Mouse (Mus musculus) mesoderm, embryonic 11.5 days (tissue): ENCODE measurements around the gene Tmem147.

Source experiments
- DNase-seq: peaks from one replicate; pipeline ENCODE4 v3.0.0-alpha.2; 2012; ENCODE audit warnings: low read depth, low spot score

Gene Tmem147

GRCm38 (mm10) chr7:30728214-30728613 lies 1.1 kb downstream of the Tmem147 start:
- no peak for DNase-seq

DNA sequence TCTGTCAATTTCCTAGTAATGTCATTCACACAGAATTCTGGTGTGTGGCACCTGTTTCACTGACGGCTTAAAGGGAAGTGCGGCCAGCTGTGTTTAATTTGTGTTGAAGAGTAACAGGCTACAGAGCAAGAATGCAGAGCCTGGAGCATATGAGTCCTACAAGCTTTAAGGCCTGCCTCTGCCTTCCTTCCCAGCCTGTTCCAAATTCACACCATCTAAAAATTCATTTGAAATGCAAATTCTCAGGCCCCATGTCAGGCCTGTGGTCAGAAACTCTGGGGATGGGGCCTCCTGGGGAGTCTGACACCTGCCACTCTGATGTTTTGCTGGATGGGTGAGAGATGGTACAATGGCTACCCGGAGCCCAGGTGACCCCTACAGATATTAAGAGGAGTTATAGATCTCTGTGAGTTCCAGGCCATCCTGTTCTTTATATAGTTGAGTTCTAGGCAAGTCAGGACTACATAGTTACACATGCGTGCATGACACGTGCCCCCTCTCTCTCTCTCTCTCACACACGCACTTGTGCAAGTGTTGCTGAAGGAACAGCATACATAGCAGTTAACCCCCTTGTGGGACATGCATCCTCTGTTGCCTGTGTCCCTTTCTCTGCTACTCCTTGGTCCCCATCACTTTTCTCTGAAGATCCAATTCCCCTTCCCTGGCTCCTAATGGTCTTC lies 5.9 kb downstream of the Tmem147 start:
- no peak for DNase-seq

GRCm38 (mm10) chr7:30721286-30721685 lies 8.1 kb downstream of the Tmem147 start:
- no peak for DNase-seq

GRCm38 (mm10) chr7:30719669-30720068 lies 9.7 kb downstream of the Tmem147 start:
- no peak for DNase-seq

- no peak for DNase-seq
These were observed 11.7 kb downstream of the Tmem147 start for GRCm38 (mm10) chr7:30717716-30718046.

- DNase-seq: peak; percentile 93
These were observed 12.2 kb downstream of the Tmem147 start for GRCm38 (mm10) chr7:30717006-30717715.

DNA sequence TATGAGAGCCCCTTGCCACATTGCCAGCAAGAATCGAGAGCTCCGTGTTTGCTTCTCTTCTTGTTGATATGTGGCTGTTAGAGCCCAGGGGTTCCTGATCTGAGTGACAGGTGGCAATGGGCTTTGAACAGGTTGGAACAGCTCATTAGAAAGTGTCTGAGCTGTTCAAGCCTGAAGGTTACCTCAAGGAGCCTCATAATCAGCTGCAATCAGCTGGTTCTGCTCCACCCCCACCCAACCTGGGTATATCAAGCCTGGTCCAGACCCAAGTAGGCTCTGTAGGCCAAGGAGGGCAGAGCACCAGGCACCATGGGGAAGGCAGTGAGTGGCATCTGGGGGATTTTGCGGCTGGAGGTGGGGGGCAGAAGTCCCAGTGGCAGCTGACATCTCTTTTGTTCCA lies 17.4 kb downstream of the Tmem147 start, which contains the start of gene Atp4a:
TSS of gene Atp4a (plus strand) at position 268 of the 400 bp plus-strand sequence.
- DNase-seq: no peak

- DNase-seq: no peak
These were observed 21.9 kb downstream of the Tmem147 start for GRCm38 (mm10) chr7:30707441-30707840.

- DNase-seq: no peak
These were observed 23.0 kb downstream of the Tmem147 start for GRCm38 (mm10) chr7:30706214-30706882.

DNA sequence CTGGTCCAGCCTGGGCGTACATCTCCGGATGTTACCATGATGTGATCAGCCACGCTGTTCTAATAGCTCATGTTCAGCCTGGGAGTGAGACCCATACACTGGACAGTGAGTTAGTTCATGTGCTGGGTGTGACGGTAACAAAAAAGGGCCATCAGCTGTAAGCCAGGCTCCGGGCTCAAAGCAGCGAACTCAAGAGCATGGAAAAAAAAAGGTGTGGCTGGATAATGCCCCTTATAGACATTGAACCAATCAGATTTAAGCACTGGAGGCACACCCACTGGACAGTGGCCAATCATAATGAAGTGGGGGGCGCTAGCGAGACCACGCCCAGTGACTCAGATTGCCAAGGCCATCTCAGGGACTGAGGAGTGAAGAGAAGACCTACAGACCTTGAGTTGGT lies 30.8 kb downstream of the Tmem147 start, which contains the start of gene 2200002J24Rik:
TSS of gene 2200002J24Rik (plus strand) at position 338 of the 400 bp plus-strand sequence.
- no peak for DNase-seq

DNA sequence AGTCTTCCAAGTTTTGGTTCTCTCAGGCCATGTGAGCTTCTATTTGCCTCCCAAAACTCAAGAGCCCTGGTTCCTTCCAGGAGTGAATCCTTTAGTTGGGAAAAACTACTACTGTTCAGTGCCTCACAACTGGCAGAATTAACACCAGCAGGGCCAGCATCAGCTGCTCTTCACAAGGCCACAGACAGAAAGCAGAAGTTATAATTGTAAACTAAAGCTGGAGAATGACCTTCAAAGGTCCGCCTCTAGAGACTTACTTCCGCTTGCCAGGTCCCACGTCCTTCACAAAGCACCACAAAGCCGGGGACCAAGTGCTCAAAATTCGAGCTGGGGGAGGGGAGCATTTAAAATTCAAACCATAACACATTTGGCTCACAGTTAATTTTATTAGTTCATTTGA lies 31.2 kb downstream of the Tmem147 start:
- no peak for DNase-seq

GRCm38 (mm10) chr7:30688325-30688724 lies 41.0 kb downstream of the Tmem147 start:
- no peak for DNase-seq

DNA sequence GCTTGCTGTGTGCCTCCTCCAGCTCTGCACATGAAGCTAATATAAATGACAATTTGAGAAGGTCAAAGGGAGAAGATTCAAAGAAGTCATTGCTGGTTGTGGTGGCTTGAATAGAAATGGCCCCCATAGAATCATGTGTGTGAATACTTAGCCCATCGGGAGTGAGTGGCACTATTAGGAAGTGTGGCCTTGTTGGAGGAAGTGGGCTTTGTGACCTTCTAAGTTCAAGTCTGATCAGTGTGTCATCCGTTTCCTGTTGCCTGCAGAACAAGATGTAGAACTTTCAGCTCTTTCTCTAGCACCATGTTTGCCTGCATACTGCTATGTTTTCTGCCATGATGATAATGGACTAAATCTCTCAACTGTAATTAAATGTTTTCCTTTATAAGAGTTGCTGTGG lies 45.9 kb downstream of the Tmem147 start:
- DNase-seq: no peak

DNA sequence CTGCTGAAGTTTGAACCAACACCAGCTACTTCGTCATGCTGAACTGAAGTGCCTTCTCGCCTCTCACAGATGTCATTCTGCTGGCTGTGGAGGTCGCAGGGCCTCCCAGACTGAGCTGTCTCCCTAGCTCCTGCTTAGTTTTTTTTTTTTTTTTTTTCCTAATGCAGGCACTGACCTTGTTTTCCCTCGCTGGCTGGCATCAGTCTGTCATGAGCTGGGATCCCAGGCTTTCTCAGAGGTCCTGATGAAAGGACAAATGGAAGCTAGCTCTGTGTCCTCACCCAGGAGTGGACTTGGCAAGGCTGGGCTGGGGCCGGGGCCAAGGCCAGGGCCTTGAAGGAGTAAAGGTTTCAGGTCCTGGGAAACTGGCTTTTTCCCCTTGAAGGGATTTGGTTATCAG lies 47.4 kb downstream of the Tmem147 start:
- DNase-seq: no peak

- no peak for DNase-seq
These were observed 50.9 kb downstream of the Tmem147 start for GRCm38 (mm10) chr7:30678263-30678975.
